ENCODE assay signal across 8 mouse cellular contexts in genomic region chr2:32834496-32834895, GRCm38 (mm10). TPM values are rescaled to one million over a fixed set of nuclear protein-coding genes. Genes with fewer than 3 reads are reported as not detected.
DNase-seq lines count a peak whose midpoint lies in the region; ATAC-seq lines count a peak whose summit lies in the region.

No protein-coding gene starts in this region.

- H3K27ac ChIP-seq in heart, embryonic 11.5 days (ENCODE audit: low read depth, low read length): peak overlapping the region; percentile 64

- WGBS in heart, embryonic 11.5 days (ENCODE audit: insufficient replicate concordance): 51% methylated on average over 7 of the region's 7 CpGs

- H3K4me2 ChIP-seq in heart, embryonic 11.5 days: no peak overlapping the region

- no peak for ATAC-seq in heart, embryonic 11.5 days (replicated peaks; ENCODE audit: insufficient number of reproducible peaks, low FRiP score, low TSS enrichment)

- H3K9me3 ChIP-seq in heart, embryonic 11.5 days (replicated peaks; ENCODE audit: control insufficient read depth, low read length): no peaks in the 10 kb centered on the region

- no peak overlapping the region for H3K9ac ChIP-seq in heart, embryonic 11.5 days (ENCODE audit: low read depth, low read length)

- peaks cover 21% of the 10 kb centered on the region for H3K4me1 ChIP-seq in heart, embryonic 11.5 days (ENCODE audit: control insufficient read depth, insufficient read depth, low read length)

- H3K27me3 ChIP-seq in heart, embryonic 11.5 days (ENCODE audit: control insufficient read depth, insufficient read depth, low read length): no peaks in the 10 kb centered on the region

- H3K4me3 ChIP-seq in heart, embryonic 11.5 days (ENCODE audit: low read depth, low read length): no peak overlapping the region

- DNase-seq in cerebellum, adult 18-20 months: peak; percentile 51 to 55
- no peak for DNase-seq in cerebellum, adult 8-10 months
- DNase-seq in CD4-positive helper T cell, adult 2 months (ENCODE audit: low read depth, low spot score): peak; percentile 76
- peak; percentile 53 to 56 for DNase-seq in kidney, adult 8-10 months
- DNase-seq in lung, postnatal 36 days: peak; percentile 87
- no peak for DNase-seq in frontal cortex, adult 2 months (ENCODE audit: extremely low spot score in 1 of 2, low spot score in 1 of 2)
- DNase-seq in embryo, embryonic 9.5 days (ENCODE audit: extremely low spot score): no peak

- no peaks in the 10 kb centered on the region for H3K36me3 ChIP-seq in heart, embryonic 11.5 days (ENCODE audit: control insufficient read depth, insufficient read depth, low read length)

RNA-seq across cellular contexts. Expression of gene Stxbp1, which starts 12.5 kb away (rescaled TPM):
- 20.6 and 26.1 TPM in 2 replicates for polyA plus RNA-seq in heart, embryonic 11.5 days (2014; fragmentation: Nextera tagmentation; extraction: Ambion mirVana)
- polyA plus RNA-seq in frontal cortex, adult 2 months (2012; rRNA removed): 666 and 673 TPM in 2 replicates

RNA-seq across cellular contexts. Expression of gene Fam129b, which starts 41.4 kb away (rescaled TPM):
- 21.5 and 24.2 TPM in 2 replicates for polyA plus RNA-seq in heart, embryonic 11.5 days (2014; fragmentation: Nextera tagmentation; extraction: Ambion mirVana)
- polyA plus RNA-seq in frontal cortex, adult 2 months (2012; rRNA removed): 28.3 and 30.0 TPM in 2 replicates

RNA-seq across cellular contexts. Expression of gene Cfap157, which starts 50.3 kb away (rescaled TPM):
- polyA plus RNA-seq in heart, embryonic 11.5 days (2014; fragmentation: Nextera tagmentation; extraction: Ambion mirVana): 0.57 and 0.84 TPM in 2 replicates
- 1.8 and 4.8 TPM in 2 replicates for polyA plus RNA-seq in frontal cortex, adult 2 months (2012; rRNA removed)

RNA-seq across cellular contexts. Expression of gene Ptrh1, which starts 58.9 kb away (rescaled TPM):
- 3.7 and 5.7 TPM in 2 replicates for polyA plus RNA-seq in heart, embryonic 11.5 days (2014; fragmentation: Nextera tagmentation; extraction: Ambion mirVana)
- polyA plus RNA-seq in frontal cortex, adult 2 months (2012; rRNA removed): 7.9 and 8.9 TPM in 2 replicates

RNA-seq across cellular contexts. Expression of gene Ttc16, which starts 59.1 kb away (rescaled TPM):
- polyA plus RNA-seq in heart, embryonic 11.5 days (2014; fragmentation: Nextera tagmentation; extraction: Ambion mirVana): 0.08 and 0.27 TPM in 2 replicates
- 1.7 and 1.9 TPM in 2 replicates for polyA plus RNA-seq in frontal cortex, adult 2 months (2012; rRNA removed)

Comparison
In these comparisons a context has a peak if more than half of its experiments do, and no peak if none do; other contexts are left out.
1. DNase-seq: peak in cerebellum, adult 18-20 months (2 of 2), CD4-positive helper T cell, adult 2 months (single experiment), kidney, adult 8-10 months (2 of 2) and lung, postnatal 36 days (single experiment); none in cerebellum, adult 8-10 months (single experiment), frontal cortex, adult 2 months (0 of 2) and embryo, embryonic 9.5 days (single experiment).
2. RNA of gene Stxbp1, which starts 12.5 kb away (polyA plus RNA-seq): 666 to 673 TPM in frontal cortex, adult 2 months; 20.6 to 26.1 TPM in heart, embryonic 11.5 days; every median in the first group is over 10 times any median in the second.